Mouse (Mus musculus): ENCODE results near the gene Serpinb9.

- TF ChIP-seq CTCF (IDR thresholded peaks at IDR 0.05; ENCODE audit: low read depth, low read length) (no peak), POLR2A (IDR thresholded peaks at IDR 0.05; ENCODE audit: borderline replicate concordance, low read depth, low read length) (no peak)
Measured at GRCm38 (mm10) chr13:32968353-32968984, 34.6 kb upstream of the Serpinb9 start.
